Mouse (Mus musculus) erythroblast, embryonic 14.5 days (primary cell): ENCODE data around the gene Rims3. TPM values are rescaled to one million over a fixed set of nuclear protein-coding genes. Genes with fewer than 3 reads are reported as not detected.

Experiments used
- H3K27me3 ChIP-seq: 2 replicates; pipeline ENCODE4 v1.6.1; 2012; ENCODE audit warnings: inconsistent platforms; ENCODE audit not compliant: control insufficient read depth
- H3K36me3 ChIP-seq: 2 replicates; pipeline ENCODE4 v1.6.1; 2012; ENCODE audit warnings: mild to moderate bottlenecking, inconsistent platforms; ENCODE audit not compliant: control insufficient read depth
- H3K4me1 ChIP-seq: 2 replicates; pipeline ENCODE4 v1.6.1; 2012; ENCODE audit warnings: inconsistent platforms; ENCODE audit not compliant: control insufficient read depth
- H3K4me3 ChIP-seq: replicated peaks from 2 replicates; pipeline ENCODE3; 2012; ENCODE audit warnings: moderate library complexity, mild to moderate bottlenecking, inconsistent platforms
- H3K9me3 ChIP-seq: 2 replicates; pipeline ENCODE4 v1.6.1; 2012; ENCODE audit warnings: low read length, inconsistent platforms, mixed read lengths; ENCODE audit not compliant: control insufficient read depth
- GATA1 ChIP-seq: IDR thresholded peaks from 2 replicates; pipeline ENCODE4 v1.6.1; 2012; ENCODE audit warnings: low read length, inconsistent platforms, mixed read lengths
- TAL1 ChIP-seq: IDR thresholded peaks from 3 replicates; pipeline ENCODE4 v1.6.1; 2012; ENCODE audit warnings: low read length, inconsistent platforms, mixed read lengths
- polyA plus RNA-seq: library from polyadenylated mRNA; stranded (reverse); fragments of >175 nt; gene quantifications from 2 replicates; pipeline ENCODE4 v1.2.3, GENCODE M21; 2012

Rims3 gene
- polyA plus RNA-seq: 0.01 and 0.04 TPM in 2 replicates

DNA sequence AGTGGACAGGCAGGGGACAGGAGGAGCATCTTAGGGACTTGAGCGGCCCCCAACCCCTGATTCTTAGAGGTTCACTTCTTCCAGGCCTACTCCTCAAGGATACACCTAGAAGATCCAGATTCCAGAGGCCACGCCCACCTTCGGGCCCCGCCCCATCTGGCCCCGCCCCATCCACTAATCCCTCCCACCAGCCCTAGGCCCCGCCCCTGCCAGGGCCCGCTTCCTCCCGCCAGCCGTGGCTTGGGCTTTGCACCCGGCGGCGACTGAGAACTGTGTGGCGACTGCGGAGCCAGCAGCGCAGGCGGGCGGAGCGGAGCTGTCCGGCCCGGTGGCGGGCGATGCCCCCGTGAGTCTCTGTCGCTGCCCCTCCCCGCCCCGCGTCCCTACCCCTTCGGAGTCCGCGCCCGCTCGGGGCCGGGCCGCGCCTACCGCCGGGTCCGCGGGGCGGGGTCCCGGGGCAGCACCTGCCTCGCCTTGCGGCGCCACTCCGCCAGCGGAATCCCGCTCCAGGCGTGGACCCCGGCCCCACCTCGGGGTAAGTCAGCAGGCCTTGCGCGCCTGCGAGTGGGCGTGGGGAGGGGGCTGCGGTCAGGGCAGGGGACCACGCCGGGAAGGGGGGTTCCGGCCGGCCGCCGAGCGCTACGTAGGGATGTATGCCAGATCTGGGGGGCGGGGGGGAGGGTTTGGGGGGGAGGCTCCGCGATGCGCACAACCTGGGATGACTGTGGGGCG, at the start of gene Rims3:
Gene Rims3, plus strand, starts transcription at position 229 of the 732 bp plus-strand sequence.
- no peaks in the 10 kb centered on the region for H3K36me3 ChIP-seq
- peak within 1 kb of the TSS; percentile 61 for H3K4me3 ChIP-seq
- H3K4me1 ChIP-seq: peaks cover 14% of the 10 kb centered on the region
- H3K27me3 ChIP-seq: peaks cover 71% of the 10 kb centered on the region
- peaks cover 9% of the 10 kb centered on the region for H3K9me3 ChIP-seq
- TF ChIP-seq TAL1: no peak

DNA sequence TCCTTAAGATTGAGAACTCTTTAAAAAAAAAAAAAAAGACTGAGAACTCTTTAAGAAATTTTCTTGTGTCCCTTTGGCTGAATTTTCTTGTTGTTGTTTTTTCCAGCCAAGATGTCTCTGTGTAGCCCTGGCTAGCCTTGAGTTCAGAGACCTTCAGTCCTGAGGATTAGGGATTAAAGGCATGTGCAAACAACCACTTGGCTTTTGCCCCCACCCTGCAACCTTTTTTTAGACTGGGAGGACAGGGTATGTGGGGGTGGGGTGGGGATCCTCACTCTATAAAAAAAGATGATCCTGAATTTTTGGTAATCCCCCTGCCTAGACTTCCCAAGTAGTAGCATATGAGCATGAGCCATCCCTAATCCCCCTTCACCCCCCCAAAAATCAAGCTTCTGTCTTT, 48.8 kb upstream of the Rims3 start:
- TF ChIP-seq GATA1: no peak
- TF ChIP-seq TAL1: no peak
- Histone ChIP-seq H3K4me3 (no peak overlapping the region), H3K27me3 (no peaks in the 10 kb centered on the region), H3K36me3 (peaks cover 12% of the 10 kb centered on the region), H3K4me1 (peaks cover 16% of the 10 kb centered on the region), H3K9me3 (no peaks in the 10 kb centered on the region)

DNA sequence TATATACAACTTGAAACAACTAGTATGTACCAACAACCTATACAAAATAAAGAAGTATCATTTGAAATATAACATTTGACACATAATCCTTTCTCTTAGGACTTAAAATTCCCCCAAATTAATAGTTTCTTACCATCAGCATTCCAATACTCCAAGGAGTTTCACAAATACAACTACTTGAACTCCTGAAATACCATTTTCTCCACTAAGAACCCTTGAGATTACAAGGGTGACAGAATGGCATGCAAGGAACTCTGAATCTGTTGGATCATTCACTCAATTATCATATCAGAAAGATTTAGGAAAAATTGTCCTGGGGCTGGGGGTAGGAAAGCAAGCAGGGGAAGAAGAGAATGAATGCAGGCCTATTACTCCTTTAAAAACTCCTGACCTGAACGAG, 40.9 kb upstream of the Rims3 start:
- peaks cover 12% of the 10 kb centered on the region for H3K36me3 ChIP-seq
- no peak overlapping the region for H3K4me3 ChIP-seq
- H3K9me3 ChIP-seq: no peaks in the 10 kb centered on the region
- no peaks in the 10 kb centered on the region for H3K27me3 ChIP-seq
- TF ChIP-seq GATA1 (no peak), TAL1 (no peak)
- peaks cover 48% of the 10 kb centered on the region for H3K4me1 ChIP-seq

DNA sequence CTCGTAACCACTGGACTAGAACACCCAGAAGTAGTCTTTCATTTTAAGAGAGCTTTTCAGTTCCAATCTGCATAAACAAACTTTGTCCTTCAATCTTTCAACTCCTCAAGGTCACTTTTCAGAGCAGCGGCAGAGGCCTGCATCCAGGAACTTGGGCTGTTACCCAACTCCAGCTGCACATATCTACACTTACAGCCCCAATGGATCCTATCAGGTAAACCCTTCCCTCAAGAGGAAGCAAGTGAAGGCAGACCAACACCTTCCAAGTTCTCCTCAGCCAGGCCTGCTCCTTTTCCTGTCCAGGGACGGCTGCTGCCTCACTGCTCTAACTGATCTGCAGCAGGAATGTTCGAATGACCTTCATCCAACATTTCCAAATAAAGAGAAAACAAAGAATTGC, 40.4 kb upstream of the Rims3 start:
- H3K4me1 ChIP-seq: peaks cover 50% of the 10 kb centered on the region

DNA sequence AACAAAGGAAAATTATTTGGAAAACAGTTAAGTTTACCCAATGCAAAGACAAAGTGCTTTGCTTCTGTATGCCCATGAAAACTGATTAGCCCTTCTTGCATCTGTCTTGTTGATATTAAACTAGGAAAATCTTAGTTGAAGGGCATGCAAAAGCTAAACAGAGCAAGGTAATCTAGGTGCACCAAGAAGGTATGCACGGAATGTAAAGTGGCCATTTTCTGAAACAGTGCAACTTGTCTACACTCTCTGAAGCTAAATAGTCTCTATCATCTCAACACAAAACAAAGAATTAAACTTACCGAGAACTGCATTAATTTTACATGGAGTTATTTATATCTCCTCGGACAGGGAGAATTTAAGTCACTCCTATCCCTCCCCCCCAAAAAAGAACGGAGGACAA, 39.5 kb upstream of the Rims3 start:
- TF ChIP-seq GATA1 (no peak), TAL1 (no peak)
- peaks cover 20% of the 10 kb centered on the region for H3K36me3 ChIP-seq
- no peaks in the 10 kb centered on the region for H3K9me3 ChIP-seq
- H3K4me1 ChIP-seq: peaks cover 55% of the 10 kb centered on the region
- H3K27me3 ChIP-seq: no peaks in the 10 kb centered on the region
- peak overlapping the region; percentile 71 for H3K4me3 ChIP-seq

More for the DNA sequence above, 40.4 kb upstream of the Rims3 start:
- peak overlapping the region; percentile 71 for H3K4me3 ChIP-seq
- no peaks in the 10 kb centered on the region for H3K27me3 ChIP-seq
- H3K36me3 ChIP-seq: peaks cover 14% of the 10 kb centered on the region
- TF ChIP-seq GATA1 (no peak), TAL1 (no peak)
- H3K9me3 ChIP-seq: no peaks in the 10 kb centered on the region

DNA sequence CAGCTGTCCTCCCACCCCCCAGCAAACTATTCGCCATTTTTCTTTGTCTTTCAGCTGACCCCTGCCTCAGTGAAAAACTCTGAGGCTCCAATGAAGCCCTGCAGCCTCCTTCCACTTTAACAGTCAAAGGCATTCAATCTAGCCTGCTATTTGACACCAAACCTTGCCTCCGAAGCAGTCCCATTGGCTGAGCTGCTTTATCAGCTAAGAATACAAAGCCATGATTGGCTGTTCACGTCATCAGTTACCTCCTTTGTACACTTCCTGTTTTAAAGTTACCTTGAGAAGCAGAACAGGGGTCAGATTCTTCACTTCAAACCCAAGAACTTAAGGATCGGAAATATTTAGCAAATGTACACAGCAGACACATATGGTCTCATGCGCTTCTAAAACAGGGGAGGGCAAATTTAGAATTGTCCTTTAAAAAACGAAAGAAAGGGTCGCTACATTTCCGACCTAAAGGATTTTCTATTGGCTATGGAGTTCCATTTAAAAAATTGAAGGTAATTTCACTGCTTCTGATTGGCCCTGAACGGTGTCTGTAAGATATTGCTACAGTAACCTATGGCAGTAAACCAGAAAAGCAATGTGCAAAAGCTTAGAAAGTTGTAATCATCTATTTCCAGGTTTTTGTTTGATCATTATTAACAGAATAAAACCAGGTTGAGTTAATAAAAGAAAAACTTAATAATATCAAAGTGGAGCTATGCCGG, 38.8 kb upstream of the Rims3 start:
- peak; percentile 83 for TF ChIP-seq GATA1
- no peak for TF ChIP-seq TAL1
- H3K4me1 ChIP-seq: peaks cover 60% of the 10 kb centered on the region
- peak overlapping the region; percentile 71 for H3K4me3 ChIP-seq
- H3K27me3 ChIP-seq: no peaks in the 10 kb centered on the region
- no peaks in the 10 kb centered on the region for H3K9me3 ChIP-seq
- H3K36me3 ChIP-seq: peaks cover 27% of the 10 kb centered on the region

DNA sequence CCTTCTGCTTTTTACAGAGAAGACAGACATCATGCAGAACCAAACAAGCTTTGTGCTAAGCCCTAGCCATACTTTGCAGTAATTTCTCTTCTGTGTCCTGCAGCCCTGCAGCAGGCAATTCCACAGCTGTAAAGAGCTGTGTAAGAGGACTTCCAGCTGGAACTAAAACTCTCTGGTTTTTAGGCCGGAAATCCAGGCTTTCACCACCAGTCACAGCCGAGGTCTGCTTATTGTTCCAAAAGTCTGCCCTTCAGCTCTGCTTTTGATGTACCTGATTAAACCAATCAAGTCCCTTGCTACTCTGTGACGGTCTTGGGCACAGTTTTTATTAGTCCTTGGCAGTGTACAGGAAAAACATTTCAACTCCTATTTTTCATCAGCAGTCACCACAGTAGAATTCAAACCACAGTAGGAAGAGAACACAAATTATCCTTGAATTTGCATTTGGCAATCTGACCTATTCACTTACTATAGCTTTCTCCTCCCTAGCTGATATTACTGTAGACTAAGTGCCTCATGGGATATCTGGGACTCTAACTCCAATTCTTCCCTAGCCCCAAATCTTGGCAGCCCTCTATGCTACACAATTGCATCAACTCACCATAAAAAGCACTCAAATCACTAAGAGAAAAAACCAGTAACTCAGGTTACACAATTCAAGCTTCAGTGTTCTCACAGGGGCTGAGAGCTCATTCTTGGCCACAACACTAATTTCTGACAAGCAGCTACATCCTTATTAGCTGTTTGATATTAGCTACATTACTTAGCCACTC, 37.4 kb upstream of the Rims3 start:
- TF ChIP-seq GATA1 (no peak), TAL1 (no peak)
- Histone ChIP-seq H3K4me3 (no peak overlapping the region), H3K9me3 (no peaks in the 10 kb centered on the region), H3K27me3 (no peaks in the 10 kb centered on the region), H3K4me1 (peaks cover 66% of the 10 kb centered on the region), H3K36me3 (peaks cover 34% of the 10 kb centered on the region)

DNA sequence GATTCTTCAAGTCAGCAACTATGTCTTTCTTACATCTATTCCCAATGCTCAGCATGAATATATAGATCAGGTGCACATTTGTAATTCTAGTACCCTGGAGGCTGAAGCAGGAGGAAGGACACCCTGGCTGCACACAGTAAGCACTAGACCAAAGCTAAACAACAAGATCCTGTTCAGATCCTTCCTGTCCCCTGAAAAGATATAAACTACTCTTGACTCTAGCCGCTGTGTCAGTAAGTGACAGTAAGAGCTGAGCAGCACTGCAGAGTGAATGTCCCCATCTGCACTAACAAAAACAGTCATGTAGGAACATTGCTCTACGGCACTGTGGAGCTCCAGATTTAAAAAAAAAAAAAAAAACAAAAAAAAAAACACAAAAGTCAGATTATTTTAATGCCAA, 36.7 kb upstream of the Rims3 start:
- Histone ChIP-seq H3K27me3 (no peaks in the 10 kb centered on the region), H3K9me3 (no peaks in the 10 kb centered on the region), H3K36me3 (peaks cover 40% of the 10 kb centered on the region), H3K4me1 (peaks cover 71% of the 10 kb centered on the region), H3K4me3 (no peak overlapping the region)
- TF ChIP-seq TAL1 (no peak), GATA1 (no peak)

DNA sequence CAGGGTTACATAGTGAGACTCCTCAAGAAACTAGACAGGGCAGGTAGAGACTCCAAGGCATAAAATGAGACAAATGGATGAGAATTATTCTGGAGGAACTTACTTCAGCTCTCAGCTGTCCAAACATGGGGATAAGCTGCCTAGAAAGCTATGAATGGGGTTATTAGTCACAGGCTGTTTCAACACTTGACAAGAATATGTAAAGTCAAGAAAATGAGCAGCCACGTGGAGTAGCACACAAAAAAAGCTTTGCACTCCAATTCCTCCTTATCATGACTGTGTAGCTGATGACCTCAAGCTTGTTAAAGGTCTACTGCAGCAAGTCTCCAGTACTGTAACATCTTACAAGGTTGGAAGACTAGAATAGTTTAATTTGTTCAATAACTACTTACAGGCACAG, 35.3 kb upstream of the Rims3 start:
- TF ChIP-seq GATA1 (no peak), TAL1 (no peak)
- peaks cover 49% of the 10 kb centered on the region for H3K36me3 ChIP-seq
- no peaks in the 10 kb centered on the region for H3K27me3 ChIP-seq
- H3K4me1 ChIP-seq: peaks cover 81% of the 10 kb centered on the region
- H3K4me3 ChIP-seq: no peak overlapping the region
- H3K9me3 ChIP-seq: no peaks in the 10 kb centered on the region
